Mouse (Mus musculus) gastrocnemius, postnatal 10 days (tissue): ENCODE measurements around the gene Tinagl1. TPM values are rescaled to one million over a fixed set of nuclear protein-coding genes. Genes with fewer than 3 reads are reported as not detected.
A peak's percentile ranks its signal among the peaks of the same experiment; 100 is the strongest.

ENCODE experiments used
- DNase-seq: peaks from one replicate; pipeline ENCODE4 v3.0.0; 2021; ENCODE audit warnings: mixed read lengths
- long read RNA-seq, 2 experiments: library from polyadenylated mRNA; stranded (forward); transcript quantifications; one replicate each; pipeline ENCODE4 v2.0.0; 2021
- total RNA-seq, 2 experiments: library from RNA; stranded (reverse); gene quantifications; 2 replicates each; pipeline ENCODE4 v1.2.3; 2021

Tinagl1 gene
- total RNA-seq: 10 to 100 TPM; 27.7 to 33.1 TPM
- long read RNA-seq, experiment 1, transcript Tinagl1-203 (12 exons, 1,952 nt): major isoform, 73 of 91 reads
- long read RNA-seq, experiment 1, partial matches to known transcripts: 13 of 91 reads
- long read RNA-seq, experiment 1, other reads (novel, unspliced or antisense): 5 of 91 reads
- long read RNA-seq, experiment 2, transcript Tinagl1-203 (12 exons, 1,952 nt): major isoform, 37 of 44 reads
- long read RNA-seq, experiment 2, partial matches to known transcripts: 6 of 44 reads
- long read RNA-seq, experiment 2, other reads (novel, unspliced or antisense): 0 of 44 reads

DNA sequence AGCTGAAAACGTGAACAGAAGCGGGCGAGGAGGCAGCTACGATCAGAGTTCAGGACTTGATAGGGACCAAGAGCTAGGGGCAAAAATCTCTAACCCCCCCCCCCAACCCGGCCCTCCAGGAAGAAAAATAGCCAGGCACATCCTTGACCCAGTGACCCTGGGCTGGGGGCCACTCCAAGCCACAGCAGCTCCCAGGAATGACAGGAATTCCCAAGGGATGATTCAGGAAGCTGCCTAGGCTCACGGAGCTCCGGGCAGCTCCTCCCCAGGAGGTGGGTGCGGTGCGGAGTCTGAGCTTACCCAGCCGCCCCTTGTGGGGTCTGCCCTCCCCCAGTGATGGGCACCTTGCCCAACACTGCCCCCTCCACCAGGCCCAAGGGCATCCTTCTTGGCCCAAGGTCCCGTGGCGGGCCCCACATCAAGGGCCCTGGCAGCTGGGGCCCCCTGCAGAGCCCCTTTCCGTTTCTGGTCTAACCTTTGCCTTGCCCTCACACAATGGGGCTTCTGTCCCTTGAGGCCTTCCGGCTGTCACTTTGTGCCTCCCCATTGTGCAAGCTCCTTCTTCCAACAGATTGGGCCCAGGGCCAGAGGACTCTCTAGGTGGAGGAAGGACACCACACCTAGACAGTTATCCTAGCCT lies at the start of gene Tinagl1:
Gene Tinagl1 (minus strand): TSS at position 51 of the 640 bp plus-strand sequence.
- no peak for DNase-seq

GRCm38 (mm10) chr4:130224071-130224470 lies 49.1 kb upstream of the Tinagl1 start:
- no peak for DNase-seq

DNA sequence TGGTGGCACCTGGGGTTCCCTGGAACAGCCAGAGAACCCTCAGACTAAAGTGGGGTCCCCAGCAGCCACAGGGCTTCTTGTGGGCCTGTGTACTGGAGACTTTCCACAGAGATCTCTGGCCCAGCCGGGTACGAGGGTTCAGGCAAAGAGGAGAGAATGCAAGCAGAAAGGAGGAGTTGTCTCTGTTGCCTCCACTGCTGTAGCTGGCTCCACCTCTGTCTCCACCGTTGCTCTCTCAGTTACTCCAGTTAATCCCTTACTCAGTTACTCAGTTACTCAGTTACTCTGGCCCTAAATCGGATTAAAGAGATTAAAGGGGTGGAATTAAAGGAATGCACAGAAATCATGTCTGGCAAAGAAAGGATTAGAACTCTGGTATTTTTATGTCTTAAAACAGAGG lies 47.3 kb upstream of the Tinagl1 start, which contains the start of gene Gm853:
Gene Gm853 (minus strand): TSS at position 223 of the 400 bp plus-strand sequence.
- no peak for DNase-seq

DNA sequence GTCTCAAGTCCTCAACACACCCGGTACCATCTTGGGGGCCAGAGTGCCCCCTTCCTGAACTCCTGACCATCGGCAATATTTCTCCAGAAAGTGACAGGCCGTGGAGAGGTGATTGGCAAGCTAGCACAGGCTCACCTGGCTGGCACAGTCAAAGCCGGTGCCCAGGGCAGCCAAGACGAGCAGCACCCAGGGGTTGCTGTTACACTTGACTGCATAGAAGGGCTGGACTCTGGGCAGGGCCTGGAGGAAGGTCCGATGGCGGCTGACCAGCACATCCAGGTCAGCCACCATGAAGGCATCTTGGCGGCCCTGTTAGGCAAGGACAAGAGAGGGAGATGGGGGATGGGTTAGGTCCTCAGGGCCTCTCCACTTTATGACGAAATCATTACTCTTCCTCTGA lies 45.3 kb upstream of the Tinagl1 start:
- no peak for DNase-seq

DNA sequence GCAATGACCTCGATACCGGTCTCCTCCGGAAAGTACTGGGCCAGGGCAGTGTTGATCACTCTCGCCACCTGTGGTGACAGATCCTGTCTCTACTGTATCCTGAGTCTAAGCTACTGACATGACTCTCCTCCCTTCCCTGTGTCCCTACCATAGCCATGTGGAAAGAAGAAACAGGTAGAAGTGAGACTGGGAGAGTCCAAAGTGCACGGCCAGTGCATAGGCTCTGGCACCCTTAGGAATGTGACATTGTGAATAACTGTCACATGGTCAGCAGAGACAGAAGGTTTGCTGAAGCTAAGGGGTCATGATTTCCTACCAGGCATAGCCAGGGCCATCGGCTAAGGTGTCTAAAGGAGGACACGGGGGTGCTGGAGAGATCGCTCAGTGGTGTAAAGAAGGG lies 40.5 kb upstream of the Tinagl1 start:
- no peak for DNase-seq

- no peak for DNase-seq
Measured at GRCm38 (mm10) chr4:130213857-130214256, 38.9 kb upstream of the Tinagl1 start.

DNA sequence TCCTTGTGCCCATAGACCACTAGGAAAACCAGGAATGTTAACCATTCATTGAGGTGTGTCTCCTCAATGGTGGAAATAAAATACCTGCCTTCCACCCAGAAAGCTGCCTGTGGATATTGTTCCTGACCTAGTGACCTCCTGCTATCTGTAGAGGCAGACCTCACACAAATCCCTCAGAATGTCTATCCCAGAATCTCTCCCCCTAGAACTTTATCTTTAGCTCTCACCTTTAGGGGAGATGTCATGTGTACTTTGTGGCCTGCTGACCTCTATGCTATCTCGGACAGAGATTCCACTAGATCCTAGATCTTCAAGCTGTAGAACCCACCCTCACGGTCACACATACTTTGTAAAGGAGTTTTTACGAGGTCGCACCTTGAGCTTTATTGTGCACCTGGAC lies 38.3 kb upstream of the Tinagl1 start:
- no peak for DNase-seq

DNA sequence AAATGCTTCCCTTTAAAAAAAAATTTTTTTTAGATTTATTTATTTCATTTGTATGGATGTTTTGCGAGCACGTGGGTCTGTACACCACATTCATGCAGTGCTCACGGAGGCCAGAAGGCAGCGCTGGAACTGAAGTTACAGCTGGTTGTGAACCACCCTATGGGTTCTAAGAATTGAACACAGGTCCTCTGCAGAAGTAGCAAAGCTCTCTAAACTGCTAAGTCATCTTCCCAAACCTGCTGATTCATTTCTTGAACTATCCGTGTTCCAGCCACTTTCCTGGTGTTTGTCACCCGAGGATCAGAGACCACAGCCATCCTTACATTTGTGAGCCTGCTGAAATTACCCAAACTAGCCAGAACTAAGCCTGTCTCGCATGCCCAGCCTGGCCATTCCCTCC lies 37.5 kb upstream of the Tinagl1 start:
- no peak for DNase-seq

- no peak for DNase-seq
Measured at GRCm38 (mm10) chr4:130211870-130212269, 36.9 kb upstream of the Tinagl1 start.

GRCm38 (mm10) chr4:130198694-130199670 lies 24.1 kb upstream of the Tinagl1 start:
- peak; percentile 91 for DNase-seq

DNA sequence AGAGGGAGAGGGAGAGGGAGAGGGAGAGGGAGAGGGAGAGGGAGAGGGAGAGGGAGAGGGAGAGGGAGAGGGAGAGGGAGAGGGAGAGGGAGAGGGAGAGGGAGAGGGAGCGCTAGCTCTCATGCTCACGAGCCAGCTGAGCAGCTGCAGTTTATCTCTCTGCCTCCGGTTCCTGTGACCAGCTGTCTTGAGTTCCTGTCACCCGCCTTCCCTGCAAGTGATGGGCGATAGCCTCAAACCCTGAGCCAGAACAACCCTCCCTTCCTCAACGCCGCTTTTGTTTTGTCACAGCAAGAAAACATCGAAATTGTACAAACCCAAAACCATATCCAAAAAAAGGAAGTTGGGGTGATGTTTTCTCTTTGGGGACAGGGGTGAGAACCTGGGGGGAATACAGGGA lies 21.6 kb upstream of the Tinagl1 start:
- no peak for DNase-seq

DNA sequence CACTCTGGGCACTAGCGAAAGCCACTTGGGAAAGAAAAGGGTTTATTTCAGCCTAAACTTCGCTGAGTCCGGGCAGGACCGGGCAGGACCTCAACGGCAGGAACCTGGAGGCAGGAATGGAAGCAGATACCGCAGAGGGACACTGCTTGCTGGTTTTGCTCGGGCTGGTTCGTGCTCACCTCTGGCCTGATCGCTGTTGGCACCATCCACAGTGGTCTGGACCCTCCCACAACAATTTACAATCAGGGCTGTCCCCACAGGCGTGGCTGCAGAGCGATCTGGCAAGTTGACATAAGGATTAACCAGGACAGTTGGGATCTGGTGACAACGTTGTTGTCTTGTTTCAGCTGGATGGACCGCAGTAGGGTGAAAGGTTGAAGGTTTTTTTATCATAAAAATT lies 21.0 kb upstream of the Tinagl1 start:
- no peak for DNase-seq

- no peak for DNase-seq
Measured at GRCm38 (mm10) chr4:130192266-130192665, 17.3 kb upstream of the Tinagl1 start.

GRCm38 (mm10) chr4:130189606-130190005 lies 14.7 kb upstream of the Tinagl1 start:
- DNase-seq: no peak

- DNase-seq: peak; percentile 85
Measured at GRCm38 (mm10) chr4:130188806-130189297, 13.9 kb upstream of the Tinagl1 start.

GRCm38 (mm10) chr4:130186891-130187290 lies 12.0 kb upstream of the Tinagl1 start:
- DNase-seq: no peak

DNA sequence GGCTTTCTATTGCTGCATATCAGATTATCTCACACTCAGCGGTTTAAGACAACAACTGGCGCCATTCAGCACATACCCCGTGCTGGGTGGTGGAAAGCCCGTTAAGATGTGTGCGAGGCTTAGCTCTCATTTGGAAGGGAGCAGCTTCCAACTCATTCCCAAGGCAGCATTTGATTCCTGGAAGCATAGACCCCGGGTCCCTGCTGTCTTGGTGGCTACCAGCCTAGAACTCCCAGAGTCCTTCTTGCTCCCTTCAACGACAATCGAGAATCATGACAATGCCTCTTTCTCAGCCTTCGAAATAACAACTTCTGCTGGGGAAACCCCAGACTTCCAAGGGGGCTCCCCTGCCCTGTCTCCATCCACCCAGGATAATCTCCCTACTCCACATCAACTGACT lies 11.5 kb upstream of the Tinagl1 start:
- no peak for DNase-seq

DNA sequence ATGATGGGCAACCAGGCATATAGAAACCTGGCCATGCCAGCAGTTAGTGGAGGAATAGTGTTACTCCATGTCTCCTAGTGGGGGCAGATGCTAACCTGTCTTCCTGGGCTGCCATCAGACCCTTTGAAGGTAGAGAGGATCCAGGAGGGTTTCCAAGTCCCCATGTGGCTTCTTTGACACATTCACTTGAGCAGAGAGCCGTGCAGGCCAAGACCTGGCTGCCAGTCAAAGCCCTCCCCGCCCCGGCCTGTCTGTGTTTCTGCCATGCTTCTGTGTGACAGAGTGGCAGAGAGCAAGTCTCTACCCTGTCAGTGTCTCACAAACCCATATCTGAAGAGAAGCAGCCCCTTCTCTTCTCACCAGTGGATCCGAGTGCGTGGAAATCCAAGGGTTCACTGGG lies 9.0 kb upstream of the Tinagl1 start:
- no peak for DNase-seq

DNA sequence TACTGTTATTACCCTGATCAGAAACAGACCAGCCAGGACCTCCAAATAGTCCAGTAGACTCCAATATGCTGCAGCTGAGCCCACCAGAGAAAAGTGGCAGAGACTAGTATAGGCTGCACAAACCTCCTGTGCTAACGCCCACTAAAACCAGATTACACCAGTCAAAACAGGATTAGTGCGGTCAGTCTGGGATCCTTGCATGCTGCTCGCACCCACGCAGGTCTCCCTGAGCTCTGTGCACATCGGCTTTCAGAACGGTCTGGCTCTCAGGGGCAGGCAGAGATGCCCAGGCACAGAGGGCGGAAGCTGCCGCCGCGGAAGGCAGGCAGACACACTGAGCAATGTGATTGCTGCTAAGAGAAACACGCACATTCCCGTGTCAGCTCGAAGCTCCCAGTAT lies 8.1 kb upstream of the Tinagl1 start:
- DNase-seq: no peak

DNA sequence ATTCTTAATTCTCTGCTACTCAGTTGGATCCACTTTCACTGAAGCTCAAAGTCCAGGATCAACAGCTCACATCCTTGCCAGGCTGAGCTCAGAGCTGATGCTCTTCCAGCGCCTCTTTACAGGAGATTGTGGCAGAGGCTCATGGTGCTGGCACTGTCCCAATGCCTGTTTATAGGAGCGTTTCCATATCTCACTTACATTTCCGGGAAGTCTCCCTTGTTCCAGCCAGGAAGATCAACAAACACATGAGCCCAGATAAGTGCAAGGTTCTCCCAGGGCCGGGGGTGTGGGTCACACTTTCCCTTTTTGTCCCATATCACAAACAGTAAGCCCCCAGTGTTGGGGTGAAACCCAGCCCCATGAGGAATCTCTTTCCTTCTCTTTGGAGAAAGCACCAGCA lies 7.0 kb upstream of the Tinagl1 start:
- DNase-seq: no peak

DNA sequence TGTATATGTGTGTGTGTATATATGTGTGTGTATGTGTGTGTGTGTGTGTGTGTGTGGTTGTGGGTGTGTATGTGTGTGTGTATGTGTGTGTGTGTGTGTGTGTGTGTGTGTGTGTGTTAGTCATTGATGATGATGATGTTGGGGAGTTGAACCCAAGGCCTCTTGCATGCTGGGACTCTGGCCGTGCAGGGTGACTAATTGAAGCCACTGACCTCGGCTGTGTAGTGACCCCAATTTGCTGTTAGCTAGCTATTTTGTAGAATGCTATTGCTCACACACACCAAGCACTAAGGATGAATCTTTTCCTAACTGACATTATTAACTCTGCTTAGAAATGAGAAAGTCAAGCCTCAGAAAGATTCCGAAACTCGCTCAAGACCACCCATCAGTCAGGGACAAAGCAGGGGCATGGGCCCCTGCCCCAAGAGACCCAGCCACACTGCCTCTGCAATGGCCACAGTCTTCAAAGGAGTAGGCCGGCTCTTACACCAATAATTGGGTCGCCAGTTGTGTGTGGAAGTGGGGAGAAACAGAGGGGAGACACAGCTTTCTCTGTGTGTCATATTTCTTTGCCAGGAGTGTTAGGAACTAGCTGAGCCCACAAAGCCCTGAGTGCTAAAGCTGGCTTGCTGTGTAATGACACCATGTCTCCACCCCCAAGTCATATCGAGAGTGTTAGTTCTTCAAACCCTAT lies 6.1 kb upstream of the Tinagl1 start:
- no peak for DNase-seq

- DNase-seq: no peak
Measured at GRCm38 (mm10) chr4:130179876-130180275, 5.0 kb upstream of the Tinagl1 start.
